Mouse (Mus musculus): ENCODE data around the gene Sgca. TPM values are rescaled to one million over a fixed set of nuclear protein-coding genes. Genes with fewer than 3 reads are reported as not detected.

Gene Sgca
- polyA plus RNA-seq, 1 experiment from 2014 or later, result 0.96 TPM

DNA sequence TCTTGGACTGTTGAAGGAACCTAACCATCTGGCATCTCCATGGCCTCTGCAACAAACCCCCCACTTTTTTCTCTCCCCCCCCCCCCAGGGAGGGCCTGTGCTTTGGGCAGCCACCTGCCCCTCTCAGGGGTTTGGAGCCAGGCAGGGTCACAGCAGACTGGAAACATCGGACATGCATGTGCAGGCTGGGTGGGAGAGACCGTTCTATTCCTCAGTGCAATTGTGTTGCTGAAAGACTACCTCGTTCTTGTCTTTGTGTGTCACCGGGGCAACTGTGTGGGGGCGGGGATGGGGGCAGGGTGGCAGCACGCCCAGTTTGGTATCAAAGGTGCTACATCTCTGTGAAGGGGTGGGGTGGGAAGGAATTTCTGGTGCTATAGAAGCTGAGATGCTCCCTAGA, 24.0 kb downstream of the Sgca start:
- Histone ChIP-seq H3K4me3 (ENCODE audit: low read depth, low read length) (no peak overlapping the region), H3K36me3 (ENCODE audit: control insufficient read depth, insufficient read depth) (no peaks in the 10 kb centered on the region), H3K4me1 (ENCODE audit: control insufficient read depth, low read depth, low read length) (no peaks in the 10 kb centered on the region), H3K4me2 (ENCODE audit: low read depth, low read length) (no peak overlapping the region), H3K9me3 (replicated peaks; ENCODE audit: control insufficient read depth, low read length) (no peaks in the 10 kb centered on the region), H3K27ac (ENCODE audit: low read length) (no peak overlapping the region), H3K27me3 (ENCODE audit: control insufficient read depth, insufficient read depth, low read depth, low read length) (no peaks in the 10 kb centered on the region), H3K9ac (ENCODE audit: low read depth, low read length) (no peak overlapping the region)
- WGBS (ENCODE audit: insufficient replicate concordance), result 18% methylated on average over 6 of the region's 6 CpGs
- ATAC-seq (ENCODE audit: low read depth), result no peak

DNA sequence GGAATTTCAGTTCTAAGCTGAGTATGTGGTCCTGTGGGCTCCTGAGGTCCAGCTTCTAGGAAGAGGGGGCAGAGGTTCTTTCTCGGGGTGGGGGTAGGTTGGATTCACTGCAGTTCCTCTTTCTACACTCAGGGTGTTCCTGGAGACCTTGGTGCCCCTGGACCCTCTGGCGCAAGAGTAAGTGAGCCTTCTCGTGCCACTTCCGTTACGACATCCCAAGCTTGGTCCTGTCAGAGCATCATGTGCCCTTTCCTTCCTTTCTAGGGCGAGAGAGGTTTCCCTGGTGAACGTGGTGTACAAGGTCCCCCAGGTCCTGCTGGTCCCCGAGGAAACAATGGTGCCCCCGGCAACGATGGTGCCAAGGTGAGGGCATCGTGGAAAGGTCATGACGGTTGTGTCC, 30.9 kb downstream of the Sgca start:
- Histone ChIP-seq H3K4me3 (ENCODE audit: low read depth, low read length) (no peak overlapping the region), H3K27ac (ENCODE audit: low read length) (no peak overlapping the region), H3K9me3 (replicated peaks; ENCODE audit: control insufficient read depth, low read length) (no peaks in the 10 kb centered on the region), H3K36me3 (ENCODE audit: control insufficient read depth, insufficient read depth) (no peaks in the 10 kb centered on the region), H3K9ac (ENCODE audit: low read depth, low read length) (no peak overlapping the region), H3K4me1 (ENCODE audit: control insufficient read depth, low read depth, low read length) (no peaks in the 10 kb centered on the region), H3K4me2 (ENCODE audit: low read depth, low read length) (no peak overlapping the region), H3K27me3 (ENCODE audit: control insufficient read depth, insufficient read depth, low read depth, low read length) (peaks cover 2% of the 10 kb centered on the region)
- ATAC-seq (ENCODE audit: low read depth), result no peak
- 50% methylated on average over 12 of the region's 12 CpGs for whole genome bisulfite sequencing (ENCODE audit: insufficient replicate concordance)

DNA sequence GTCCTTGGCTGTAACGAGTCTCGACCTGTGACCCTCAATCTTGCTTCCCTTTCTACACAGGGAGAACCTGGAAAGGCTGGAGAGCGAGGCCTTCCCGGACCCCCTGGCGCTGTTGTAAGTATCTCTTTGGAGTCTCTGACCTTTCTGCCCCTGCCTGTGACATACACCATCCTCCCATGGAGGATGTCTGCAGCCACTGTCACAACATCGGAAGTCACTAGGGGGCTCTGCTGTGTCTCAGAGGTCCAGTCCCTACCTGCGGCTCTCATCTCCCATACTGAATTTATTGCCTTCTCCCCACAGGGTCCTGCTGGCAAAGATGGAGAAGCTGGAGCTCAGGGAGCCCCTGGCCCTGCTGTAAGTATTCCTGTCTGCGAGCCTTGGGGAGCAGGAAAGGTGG, 31.8 kb downstream of the Sgca start:
- Histone ChIP-seq H3K27me3 (ENCODE audit: control insufficient read depth, insufficient read depth, low read depth, low read length) (peaks cover 4% of the 10 kb centered on the region), H3K4me1 (ENCODE audit: control insufficient read depth, low read depth, low read length) (no peaks in the 10 kb centered on the region), H3K9ac (ENCODE audit: low read depth, low read length) (no peak overlapping the region), H3K4me3 (ENCODE audit: low read depth, low read length) (no peak overlapping the region), H3K4me2 (ENCODE audit: low read depth, low read length) (no peak overlapping the region), H3K9me3 (replicated peaks; ENCODE audit: control insufficient read depth, low read length) (no peaks in the 10 kb centered on the region), H3K36me3 (ENCODE audit: control insufficient read depth, insufficient read depth) (no peaks in the 10 kb centered on the region), H3K27ac (ENCODE audit: low read length) (no peak overlapping the region)
- WGBS (ENCODE audit: insufficient replicate concordance), result 29% methylated on average over 8 of the region's 8 CpGs
- ATAC-seq (ENCODE audit: low read depth), result no peak

DNA sequence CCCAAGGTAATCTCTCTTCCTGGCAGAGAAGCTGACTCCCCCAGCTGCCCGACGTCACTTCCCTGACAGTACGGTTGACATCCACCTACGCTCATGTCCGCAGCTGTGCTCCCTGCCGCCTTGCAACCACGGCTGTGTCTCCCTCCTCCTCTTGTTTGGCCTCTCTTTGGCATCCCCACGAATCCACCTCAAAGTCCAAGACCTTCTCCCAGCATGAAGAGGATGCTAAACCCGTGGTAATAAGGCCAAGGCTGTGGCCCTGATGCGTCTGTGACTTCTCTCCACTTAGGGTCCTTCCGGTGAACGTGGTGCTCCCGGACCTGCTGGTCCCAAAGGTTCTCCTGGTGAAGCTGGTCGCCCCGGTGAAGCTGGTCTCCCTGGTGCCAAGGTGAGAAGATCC, 33.1 kb downstream of the Sgca start:
- Histone ChIP-seq H3K27me3 (ENCODE audit: control insufficient read depth, insufficient read depth, low read depth, low read length) (peaks cover 15% of the 10 kb centered on the region), H3K36me3 (ENCODE audit: control insufficient read depth, insufficient read depth) (no peaks in the 10 kb centered on the region), H3K4me3 (ENCODE audit: low read depth, low read length) (no peak overlapping the region), H3K4me2 (ENCODE audit: low read depth, low read length) (no peak overlapping the region), H3K9me3 (replicated peaks; ENCODE audit: control insufficient read depth, low read length) (no peaks in the 10 kb centered on the region), H3K4me1 (ENCODE audit: control insufficient read depth, low read depth, low read length) (no peaks in the 10 kb centered on the region), H3K9ac (ENCODE audit: low read depth, low read length) (no peak overlapping the region), H3K27ac (ENCODE audit: low read length) (no peak overlapping the region)
- WGBS (ENCODE audit: insufficient replicate concordance), result 62% methylated on average over 15 of the region's 15 CpGs
- no peak for ATAC-seq (ENCODE audit: low read depth)

DNA sequence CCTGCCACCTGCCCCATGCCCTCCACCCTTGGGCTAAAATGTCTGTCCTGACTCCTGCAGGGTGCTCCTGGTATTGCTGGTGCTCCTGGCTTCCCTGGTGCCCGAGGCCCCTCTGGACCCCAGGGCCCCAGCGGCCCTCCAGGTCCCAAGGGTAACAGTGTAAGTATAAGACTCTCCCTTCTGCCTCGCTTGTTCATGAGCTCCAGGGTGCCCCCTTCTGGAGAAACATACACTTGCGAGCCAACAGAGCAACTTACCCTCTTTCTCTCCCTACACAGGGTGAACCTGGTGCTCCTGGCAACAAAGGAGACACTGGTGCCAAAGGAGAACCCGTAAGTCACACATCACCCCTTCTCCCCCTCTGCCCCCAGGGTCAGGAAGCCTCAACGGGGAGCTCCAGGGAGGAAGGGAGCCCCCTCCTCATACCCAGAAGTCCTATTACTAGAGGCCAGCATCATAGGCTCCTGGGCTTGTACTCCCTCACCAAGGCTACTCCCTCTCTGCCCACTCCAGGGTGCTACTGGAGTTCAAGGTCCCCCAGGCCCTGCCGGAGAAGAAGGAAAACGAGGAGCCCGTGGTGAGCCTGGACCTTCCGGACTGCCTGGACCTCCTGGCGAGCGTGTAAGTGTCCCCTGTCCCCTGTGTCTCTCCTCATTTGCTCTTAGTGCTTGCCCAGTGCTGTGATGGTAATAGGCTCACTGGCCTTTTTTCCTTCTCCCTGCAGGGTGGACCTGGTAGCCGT, 33.7 kb downstream of the Sgca start:
- 38% methylated on average over 13 of the region's 13 CpGs for WGBS (ENCODE audit: insufficient replicate concordance)
- Histone ChIP-seq H3K4me2 (ENCODE audit: low read depth, low read length) (no peak overlapping the region), H3K36me3 (ENCODE audit: control insufficient read depth, insufficient read depth) (no peaks in the 10 kb centered on the region), H3K9me3 (replicated peaks; ENCODE audit: control insufficient read depth, low read length) (no peaks in the 10 kb centered on the region), H3K27ac (ENCODE audit: low read length) (no peak overlapping the region), H3K4me1 (ENCODE audit: control insufficient read depth, low read depth, low read length) (no peaks in the 10 kb centered on the region; the same call in 1 of the 2 replicates), H3K27me3 (ENCODE audit: control insufficient read depth, insufficient read depth, low read depth, low read length) (peaks cover 21% of the 10 kb centered on the region), H3K4me3 (ENCODE audit: low read depth, low read length) (no peak overlapping the region), H3K9ac (ENCODE audit: low read depth, low read length) (no peak overlapping the region)
- ATAC-seq (ENCODE audit: low read depth), result 0 out of 2 replicates have a peak, but pooled peaks have one; percentile 8

DNA sequence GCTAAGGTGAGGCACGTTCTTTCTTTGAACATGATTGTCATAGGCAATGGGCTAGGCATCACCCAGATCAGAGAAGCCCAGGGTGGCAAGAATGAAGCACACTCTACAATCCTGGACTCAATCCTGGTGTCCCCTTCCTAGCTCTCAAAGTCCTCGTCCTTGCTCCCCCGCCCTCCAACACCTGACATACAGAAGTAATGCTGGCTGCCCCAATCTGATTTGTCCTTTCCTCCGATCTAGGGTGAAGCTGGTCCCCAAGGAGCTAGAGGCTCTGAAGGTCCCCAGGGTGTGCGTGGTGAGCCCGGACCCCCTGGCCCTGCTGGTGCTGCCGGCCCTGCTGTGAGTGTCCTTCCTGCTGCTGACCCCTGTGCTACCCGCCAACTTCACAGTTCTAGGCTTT, 34.4 kb downstream of the Sgca start:
- no peaks in the 10 kb centered on the region for H3K9me3 ChIP-seq (replicated peaks; ENCODE audit: control insufficient read depth, low read length)
- no peaks in the 10 kb centered on the region for H3K36me3 ChIP-seq (ENCODE audit: control insufficient read depth, insufficient read depth)
- H3K4me1 ChIP-seq (ENCODE audit: control insufficient read depth, low read depth, low read length), result peaks cover 2% of the 10 kb centered on the region
- H3K27ac ChIP-seq (ENCODE audit: low read length), result no peak overlapping the region
- no peak overlapping the region for H3K4me3 ChIP-seq (ENCODE audit: low read depth, low read length)
- peaks cover 24% of the 10 kb centered on the region for H3K27me3 ChIP-seq (ENCODE audit: control insufficient read depth, insufficient read depth, low read depth, low read length)
- no peak overlapping the region for H3K4me2 ChIP-seq (ENCODE audit: low read depth, low read length)
- no peak overlapping the region for H3K9ac ChIP-seq (ENCODE audit: low read depth, low read length)
- no peak for ATAC-seq (ENCODE audit: low read depth)
- 69% methylated on average over 8 of the region's 8 CpGs for WGBS (ENCODE audit: insufficient replicate concordance)

DNA sequence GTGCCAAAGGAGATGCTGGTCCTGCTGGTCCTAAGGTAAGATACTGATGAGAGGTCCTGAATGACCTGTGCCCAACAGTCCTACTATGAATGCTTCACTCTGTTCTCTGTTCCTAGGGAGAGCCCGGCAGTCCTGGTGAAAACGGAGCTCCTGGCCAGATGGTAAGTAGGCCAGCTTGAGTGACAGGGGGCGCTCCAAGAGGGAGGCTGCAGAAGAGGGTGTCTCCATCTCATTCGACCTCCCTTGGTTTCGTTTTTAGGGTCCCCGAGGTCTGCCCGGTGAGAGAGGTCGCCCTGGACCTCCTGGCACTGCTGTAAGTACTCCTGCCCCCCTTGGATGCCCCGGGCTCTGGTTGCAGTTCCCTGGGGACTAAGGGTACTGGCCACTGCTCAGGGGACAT, 35.0 kb downstream of the Sgca start:
- Histone ChIP-seq H3K36me3 (ENCODE audit: control insufficient read depth, insufficient read depth) (no peaks in the 10 kb centered on the region), H3K4me3 (ENCODE audit: low read depth, low read length) (no peak overlapping the region), H3K4me1 (ENCODE audit: control insufficient read depth, low read depth, low read length) (peaks cover 2% of the 10 kb centered on the region), H3K9ac (ENCODE audit: low read depth, low read length) (no peak overlapping the region), H3K4me2 (ENCODE audit: low read depth, low read length) (no peak overlapping the region), H3K9me3 (replicated peaks; ENCODE audit: control insufficient read depth, low read length) (no peaks in the 10 kb centered on the region), H3K27ac (ENCODE audit: low read length) (no peak overlapping the region), H3K27me3 (ENCODE audit: control insufficient read depth, insufficient read depth, low read depth, low read length) (peaks cover 31% of the 10 kb centered on the region)
- no peak for ATAC-seq (ENCODE audit: low read depth)
- 17% methylated on average over 9 of the region's 9 CpGs for WGBS (ENCODE audit: insufficient replicate concordance)

DNA sequence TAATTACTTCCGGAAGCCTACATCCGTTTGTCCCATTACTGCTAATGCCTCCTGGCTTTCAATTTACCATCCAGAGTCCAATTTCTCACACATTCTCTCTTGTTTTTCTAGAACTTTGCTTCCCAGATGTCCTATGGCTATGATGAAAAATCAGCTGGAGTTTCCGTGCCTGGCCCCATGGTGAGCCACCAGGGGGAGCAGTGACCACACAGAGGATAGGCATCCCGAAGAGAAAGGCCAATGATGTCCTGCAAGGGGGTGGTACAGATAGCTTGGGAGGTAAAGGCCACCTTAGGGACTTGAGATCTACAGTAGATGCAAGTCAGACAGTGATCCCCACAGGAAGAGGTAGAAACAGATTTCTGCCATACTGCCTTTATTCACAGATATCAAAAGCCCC, 36.8 kb downstream of the Sgca start:
- Histone ChIP-seq H3K4me1 (ENCODE audit: control insufficient read depth, low read depth, low read length) (peaks cover 2% of the 10 kb centered on the region), H3K9ac (ENCODE audit: low read depth, low read length) (no peak overlapping the region), H3K27me3 (ENCODE audit: control insufficient read depth, insufficient read depth, low read depth, low read length) (peaks cover 45% of the 10 kb centered on the region), H3K36me3 (ENCODE audit: control insufficient read depth, insufficient read depth) (no peaks in the 10 kb centered on the region), H3K27ac (ENCODE audit: low read length) (no peak overlapping the region), H3K4me2 (ENCODE audit: low read depth, low read length) (no peak overlapping the region), H3K4me3 (ENCODE audit: low read depth, low read length) (no peak overlapping the region), H3K9me3 (replicated peaks; ENCODE audit: control insufficient read depth, low read length) (no peaks in the 10 kb centered on the region)
- ATAC-seq (ENCODE audit: low read depth), result no peak
- WGBS (ENCODE audit: insufficient replicate concordance), result 16% methylated on average over 4 of the region's 4 CpGs

DNA sequence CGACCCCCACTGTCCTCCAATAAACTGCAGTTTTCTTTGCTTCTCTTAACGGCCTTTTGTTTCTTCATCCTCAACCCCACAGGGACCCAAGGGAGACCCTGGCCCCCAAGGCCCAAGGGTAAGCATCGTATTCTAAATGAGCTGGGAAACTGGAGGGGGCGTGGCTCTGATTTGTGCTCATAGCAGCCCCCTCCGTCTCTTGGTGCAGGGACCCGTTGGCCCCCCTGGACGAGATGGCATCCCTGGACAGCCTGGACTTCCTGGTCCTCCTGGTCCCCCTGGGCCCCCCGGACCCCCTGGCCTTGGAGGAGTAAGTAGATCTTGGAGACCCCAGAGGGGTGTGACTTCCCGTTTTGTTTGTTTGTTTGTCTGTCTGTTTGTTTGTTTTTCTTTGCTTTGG, 37.8 kb downstream of the Sgca start:
- no peak overlapping the region for H3K4me3 ChIP-seq (ENCODE audit: low read depth, low read length)

More for the DNA sequence above, 37.8 kb downstream of the Sgca start:
- Histone ChIP-seq H3K9ac (ENCODE audit: low read depth, low read length) (no peak overlapping the region), H3K27ac (ENCODE audit: low read length) (no peak overlapping the region), H3K4me1 (ENCODE audit: control insufficient read depth, low read depth, low read length) (peaks cover 2% of the 10 kb centered on the region), H3K4me2 (ENCODE audit: low read depth, low read length) (no peak overlapping the region), H3K36me3 (ENCODE audit: control insufficient read depth, insufficient read depth) (no peaks in the 10 kb centered on the region), H3K9me3 (replicated peaks; ENCODE audit: control insufficient read depth, low read length) (no peaks in the 10 kb centered on the region), H3K27me3 (ENCODE audit: control insufficient read depth, insufficient read depth, low read depth, low read length) (peaks cover 53% of the 10 kb centered on the region)
- WGBS (ENCODE audit: insufficient replicate concordance), result 24% methylated on average over 9 of the region's 9 CpGs
- ATAC-seq (ENCODE audit: low read depth), result no peak

Data from liver, embryonic 16.5 days (tissue).